Mouse (Mus musculus) heart, postnatal 14 days (tissue): Measurements from ENCODE around the gene Chmp1a. TPM values are rescaled to one million over a fixed set of nuclear protein-coding genes. Genes with fewer than 3 reads are reported as not detected.
"Not testable (repeated sequence)": the region's sequence is repeated elsewhere in the genome, so short reads cannot be mapped to it uniquely, and the experiment has no call there.

ENCODE experiments used
- DNase-seq, 2 experiments: peaks; one replicate each; pipeline ENCODE4 v3.0.0; 2021 to 2022
- intact Hi-C: fragments of 180-260 bp; cut with DNase I; formaldehyde crosslinking; loops from one replicate; pipeline ENCODE4 v1.15.1; 2025
- long read RNA-seq, 2 experiments: library from polyadenylated mRNA; stranded (forward); transcript quantifications; one replicate each; pipeline ENCODE4 v2.0.0; 2021
- total RNA-seq, 2 experiments: library from RNA; stranded (reverse); gene quantifications; 2 replicates each; pipeline ENCODE4 v1.2.3; 2021

The Chmp1a gene
- 10 to 100 TPM; 50.1 to 64.3 TPM for total RNA-seq
- long read RNA-seq, experiment 1, partial matches to known transcripts, result 1 of 81 reads
- long read RNA-seq, experiment 1, other reads (novel, unspliced or antisense), result 78 of 81 reads
- long read RNA-seq, experiment 2, partial matches to known transcripts, result 2 of 63 reads
- long read RNA-seq, experiment 2, other reads (novel, unspliced or antisense), result 59 of 63 reads

GRCm38 (mm10) chr8:123212321-123213117 lies at the start of gene Chmp1a, which contains the start of gene Spata33:
TSS of gene Chmp1a (minus strand) at chr8:123212763.
TSS of gene Spata33 (plus strand) at chr8:123212832.
- intact Hi-C loops, result no loop called here
- DNase-seq, result peak; percentile 90

DNA sequence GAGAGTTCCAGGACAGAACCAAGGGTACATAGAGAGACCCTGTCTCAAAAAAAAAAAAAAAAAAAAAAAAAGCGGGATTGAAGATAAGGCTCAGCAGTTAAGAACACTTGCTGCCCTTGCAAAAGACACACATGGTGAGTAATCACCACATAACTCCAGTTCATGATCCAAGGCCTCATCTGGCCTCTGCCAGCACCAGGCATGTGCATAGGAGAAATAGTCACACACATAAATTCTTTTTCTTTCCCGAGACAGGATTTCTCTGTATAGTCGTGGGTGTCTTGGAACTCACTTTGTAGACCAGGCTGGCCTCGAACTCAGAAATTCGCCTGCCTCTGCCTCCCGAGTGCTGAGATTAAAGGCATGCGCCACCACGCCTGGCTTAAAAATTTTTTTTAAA lies 45.0 kb upstream of the Chmp1a start:
- DNase-seq, intact Hi-C loops: not testable (repeated sequence)

GRCm38 (mm10) chr8:123257114-123257513 lies 44.6 kb upstream of the Chmp1a start:
- intact Hi-C loops, result no loop called here
- no peak for DNase-seq

- no peak for DNase-seq
- intact Hi-C loops, result no loop called here
These were observed 42.6 kb upstream of the Chmp1a start for GRCm38 (mm10) chr8:123255170-123255569.

DNA sequence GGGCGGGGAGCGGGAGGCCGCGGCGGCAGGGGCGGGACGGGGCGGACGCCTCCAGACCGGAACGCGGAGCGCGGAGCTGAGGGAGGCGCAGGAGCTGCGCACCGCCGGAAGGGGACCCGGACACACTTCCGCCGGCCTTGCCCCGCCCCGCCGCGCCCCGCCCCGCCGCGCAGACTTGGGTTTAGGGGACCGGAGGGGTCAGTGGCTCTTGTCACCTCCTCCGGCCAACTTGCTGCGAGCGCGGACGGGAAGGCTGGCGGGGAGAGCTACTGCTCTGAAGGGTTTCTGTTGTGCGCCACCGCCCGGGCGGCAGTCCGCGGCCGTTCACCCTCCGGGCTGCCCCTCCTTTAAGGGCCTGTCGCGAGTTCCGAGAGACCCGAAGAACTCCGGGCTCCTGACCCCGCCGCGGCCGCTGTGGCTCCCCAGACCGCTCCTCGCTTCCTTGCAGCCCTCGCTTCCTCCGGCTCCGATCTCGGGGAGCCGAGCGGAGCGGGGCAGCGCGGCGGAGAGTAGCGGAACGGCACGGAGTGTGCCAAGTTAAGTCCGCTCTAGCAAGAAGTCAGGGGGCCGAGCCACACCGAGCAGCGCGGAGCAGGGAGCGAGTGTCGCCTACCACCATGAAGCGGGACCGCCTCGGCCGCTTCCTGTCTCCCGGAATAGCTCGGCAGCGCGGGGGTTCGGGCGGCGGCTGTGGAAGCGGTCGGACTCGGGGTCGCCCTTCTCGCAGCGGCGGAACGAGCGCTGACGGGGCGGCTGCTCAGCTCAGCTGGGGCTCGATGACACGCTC lies 41.7 kb upstream of the Chmp1a start, which contains the start of the genes Zfp276 and Vps9d1:
Zfp276 (plus strand) TSS at position 97 of the 787 bp plus-strand sequence.
Vps9d1 (minus strand) TSS at position 250 of the 787 bp plus-strand sequence.
- intact Hi-C loops, result loop anchor here (1.0 kb wide), 1 partner anchor 30 kb away; the partner anchor contains the start of gene Cdk10
- DNase-seq, result peak; percentile 90 to 92

DNA sequence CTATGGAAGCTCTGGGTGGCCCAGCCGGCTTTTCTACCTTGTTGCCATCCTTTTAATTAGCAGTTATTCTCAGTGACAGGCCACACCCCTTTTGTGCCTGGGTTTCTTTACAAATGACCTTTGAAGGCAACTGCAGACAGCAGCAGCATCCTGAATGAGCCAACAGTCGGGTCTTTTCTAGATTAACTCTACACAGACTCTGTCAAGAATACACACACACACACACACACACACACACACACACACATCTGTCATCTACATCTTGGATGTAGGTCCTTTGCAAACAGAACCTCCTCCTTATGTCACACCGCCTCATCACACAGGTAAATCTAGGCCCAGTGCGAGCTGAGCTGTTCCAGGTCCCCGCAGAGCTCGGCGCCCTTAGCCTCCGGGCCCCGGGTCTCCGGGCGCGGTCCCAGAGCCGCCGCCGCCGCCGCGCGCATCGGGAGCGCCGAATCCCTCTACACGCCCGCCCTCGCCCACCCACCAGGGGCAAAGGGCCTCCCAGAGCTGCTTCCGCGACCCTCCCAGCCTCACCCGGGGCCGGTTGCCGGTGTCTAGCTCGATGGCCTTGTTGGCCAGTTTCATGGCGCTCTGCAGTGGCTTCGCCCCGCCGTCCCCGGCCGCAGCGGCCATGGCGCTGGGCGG lies 41.0 kb upstream of the Chmp1a start:
- intact Hi-C loops, result loop anchor here (1.0 kb wide), 1 partner anchor 29 kb away; the partner anchor contains the start of gene Cdk10
- no peak for DNase-seq

DNA sequence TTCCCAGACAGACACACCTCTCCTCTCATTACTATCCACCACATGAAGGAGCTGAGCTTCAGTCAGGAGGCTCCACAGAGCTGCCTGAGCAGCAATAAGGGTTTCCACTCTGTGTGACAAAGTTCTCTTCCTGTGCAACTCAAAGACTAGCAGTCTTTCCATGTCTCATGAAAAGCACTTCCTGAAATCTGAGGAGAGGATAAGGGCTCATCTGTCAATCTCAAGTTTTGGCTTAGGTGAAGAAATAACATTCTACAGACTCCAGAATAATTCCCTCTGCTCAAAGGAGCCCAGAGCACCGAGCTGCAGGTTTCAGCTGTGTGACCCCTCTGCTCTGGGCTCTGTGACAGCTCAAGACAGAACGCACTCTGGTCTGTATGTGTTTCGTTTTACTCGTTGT lies 40.4 kb upstream of the Chmp1a start:
- no peak for DNase-seq
- intact Hi-C loops, result no loop called here

- intact Hi-C loops, result no loop called here
- DNase-seq, result no peak
These were observed 38.4 kb upstream of the Chmp1a start for GRCm38 (mm10) chr8:123250940-123251339.

DNA sequence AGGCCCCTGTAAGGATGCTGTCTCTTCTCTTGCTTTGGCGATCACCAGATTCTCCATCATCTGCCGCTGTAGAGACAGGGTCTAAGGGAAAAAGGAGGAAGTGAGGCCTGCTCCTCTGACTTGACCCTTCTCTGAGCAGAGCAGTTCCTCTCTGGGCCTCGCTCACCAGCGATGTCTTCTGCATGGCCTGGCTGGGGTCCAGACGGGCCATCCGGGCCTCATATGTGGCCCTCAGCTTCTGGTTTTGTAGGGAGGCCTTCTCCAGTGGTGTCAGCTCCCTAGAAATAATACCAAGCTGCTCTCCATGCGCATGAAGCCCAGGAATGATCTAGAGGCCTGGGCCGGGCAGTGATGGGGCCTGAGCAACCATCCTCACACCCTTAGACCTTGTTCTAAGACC lies 36.0 kb upstream of the Chmp1a start:
- intact Hi-C loops, result no loop called here
- DNase-seq, result no peak

- intact Hi-C loops, result no loop called here
- DNase-seq, result no peak
These were observed 35.2 kb upstream of the Chmp1a start for GRCm38 (mm10) chr8:123247748-123248147.

DNA sequence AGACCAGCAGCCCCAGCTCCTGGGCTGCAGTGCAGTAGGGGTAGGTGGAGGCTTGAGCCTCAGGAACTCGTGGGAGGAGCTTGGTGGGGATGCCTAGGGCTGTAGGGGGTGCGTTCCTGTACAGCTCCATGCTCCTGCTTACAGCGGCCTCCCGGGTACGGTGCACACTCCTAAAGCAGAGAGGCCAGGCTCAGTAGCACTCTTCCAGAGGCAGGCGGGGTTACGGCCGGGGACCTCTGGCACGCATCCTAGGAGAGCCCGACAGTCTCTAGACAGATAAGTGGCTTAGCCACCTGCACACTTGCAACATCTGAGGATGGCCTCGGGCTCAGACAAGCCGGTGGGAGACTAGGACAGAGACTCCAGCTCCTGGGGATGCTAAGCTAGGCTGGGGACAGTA lies 33.0 kb upstream of the Chmp1a start:
- intact Hi-C loops, result no loop called here
- no peak for DNase-seq

DNA sequence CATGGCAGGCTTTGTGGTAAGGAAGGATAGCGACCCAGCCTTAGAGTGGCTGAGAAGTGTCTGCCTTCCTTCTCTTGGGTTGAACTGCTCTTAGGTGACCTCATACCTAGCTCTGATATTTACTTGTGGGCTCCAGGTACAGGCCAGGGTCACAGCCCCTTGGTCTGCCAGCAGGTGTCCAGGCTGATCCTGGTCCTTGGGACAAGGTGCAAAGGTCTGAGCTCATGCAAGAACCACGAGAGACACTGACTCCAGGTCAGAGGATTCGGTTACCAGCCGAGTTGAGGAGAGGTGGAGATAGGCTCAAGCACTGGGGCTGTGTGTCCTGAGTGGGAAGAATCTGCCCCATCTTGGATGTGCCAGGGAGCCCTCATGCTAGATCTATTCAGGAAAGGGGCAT lies 31.8 kb upstream of the Chmp1a start:
- intact Hi-C loops, result no loop called here
- DNase-seq, result no peak

- DNase-seq, result no peak
- intact Hi-C loops, result no loop called here
These were observed 30.5 kb upstream of the Chmp1a start for GRCm38 (mm10) chr8:123243053-123243452.

- intact Hi-C loops, result no loop called here
- DNase-seq, result no peak
These were observed 29.8 kb upstream of the Chmp1a start for GRCm38 (mm10) chr8:123242107-123242923.

DNA sequence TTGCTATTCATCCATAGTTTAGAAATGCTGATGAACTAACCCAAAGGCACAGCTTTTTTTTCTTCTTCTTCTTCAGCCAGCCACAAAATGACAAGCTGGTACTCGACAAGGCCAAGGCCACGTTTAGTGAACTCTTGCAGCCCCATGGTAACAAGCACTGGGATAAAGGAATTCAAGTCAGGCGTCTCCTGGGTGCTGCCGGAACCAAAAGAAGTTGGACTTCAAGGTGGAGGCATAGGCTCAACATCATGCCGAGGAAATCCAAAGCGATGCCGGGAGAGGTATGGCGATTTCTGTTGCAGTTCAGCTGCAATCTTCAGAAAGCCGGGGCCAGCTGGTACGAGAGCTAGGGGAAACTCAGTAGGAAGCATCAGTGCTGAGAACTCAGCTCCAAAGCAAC lies 26.8 kb upstream of the Chmp1a start:
- intact Hi-C loops, result no loop called here
- no peak for DNase-seq

DNA sequence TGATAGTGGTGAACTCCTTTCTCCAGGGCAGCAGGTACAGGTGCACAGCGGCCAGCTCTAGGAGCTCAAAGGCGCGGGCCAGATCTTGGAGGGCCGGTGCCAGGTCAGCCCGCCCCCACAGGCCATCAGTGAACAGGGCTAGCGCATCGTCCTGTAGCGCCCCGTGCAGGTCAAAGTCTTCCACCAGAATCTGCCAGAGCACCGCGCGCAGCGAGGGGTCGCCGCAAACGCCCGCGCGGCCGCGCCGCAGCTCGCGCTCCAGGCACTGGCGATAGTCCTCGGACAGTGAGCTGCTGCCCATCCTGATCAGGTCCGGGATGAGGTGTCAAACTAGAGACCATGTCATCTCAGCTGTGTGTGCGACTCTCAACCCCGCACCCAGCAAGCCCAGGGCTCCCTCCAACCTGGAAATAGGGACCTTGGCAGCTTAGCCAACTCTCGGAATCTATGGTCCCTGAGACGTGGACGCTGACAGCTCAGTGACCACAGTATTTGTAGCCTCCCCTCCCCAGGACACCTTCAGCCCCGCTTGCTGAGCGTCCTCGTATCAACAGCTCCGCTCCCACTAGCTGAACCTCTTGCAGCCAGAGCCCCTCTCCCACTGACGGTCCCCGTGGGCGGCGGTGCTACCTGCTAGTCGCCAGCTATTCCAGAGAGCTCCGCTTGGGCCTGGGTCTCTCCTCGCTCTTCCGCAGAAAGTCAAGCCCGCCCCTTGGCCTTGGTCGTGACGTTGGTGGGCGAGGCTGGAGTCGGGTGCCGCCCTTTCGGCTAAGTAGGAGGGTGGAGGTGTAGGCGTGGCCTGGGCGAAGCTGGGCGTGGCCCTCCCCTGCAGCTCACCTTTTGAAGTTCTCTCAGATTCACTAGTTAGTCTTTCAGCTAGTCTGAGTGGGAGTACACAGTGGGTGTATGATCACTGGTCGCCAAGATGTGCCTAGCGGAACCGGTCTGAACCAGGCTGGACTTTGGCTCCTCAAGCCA lies 23.2 kb upstream of the Chmp1a start, which contains the start of gene Spata2l:
Spata2l (minus strand) TSS at position 714 of the 978 bp plus-strand sequence.
- DNase-seq, result peak; percentile 77 to 88
- intact Hi-C loops, result no loop called here

DNA sequence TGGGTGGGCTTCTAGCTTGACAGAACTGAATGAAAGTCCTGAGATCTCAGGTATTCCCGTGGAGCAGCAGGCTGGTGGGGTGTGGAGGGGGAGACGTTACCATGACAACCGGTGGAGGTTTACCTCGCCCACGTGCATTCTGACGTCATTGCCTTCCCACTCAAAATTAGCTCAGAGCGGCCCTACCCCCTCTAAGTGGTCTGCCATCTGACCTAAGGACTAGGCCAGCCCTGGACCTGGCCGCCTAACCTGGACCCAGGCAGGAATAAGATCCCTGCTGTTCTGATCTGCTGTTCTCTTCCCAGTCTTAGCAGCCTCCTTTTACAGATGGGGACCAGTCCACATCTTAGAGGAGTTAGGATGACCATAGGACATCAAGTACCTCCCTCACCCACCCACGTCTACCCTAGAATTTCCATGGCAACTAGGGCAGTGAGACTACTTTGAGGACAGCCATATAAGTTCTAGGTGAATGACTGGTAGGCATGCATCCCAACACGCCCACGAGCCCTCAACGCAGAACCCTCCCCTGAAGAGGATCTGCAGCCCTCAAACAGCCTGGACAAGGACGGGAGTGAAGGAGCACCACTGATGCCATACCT lies 22.5 kb upstream of the Chmp1a start:
- intact Hi-C loops, result no loop called here
- no peak for DNase-seq

GRCm38 (mm10) chr8:123233760-123234159 lies 21.2 kb upstream of the Chmp1a start:
- no peak for DNase-seq
- intact Hi-C loops, result no loop called here
